Comparison of ENCODE assay signal across 24 mouse cellular contexts in genomic region chr6:98582826-98583225, GRCm38 (mm10).
"Had no signal": no experiment of that assay in that cellular context is flagged by ENCODE, and none has a peak within 500 bp of the region (broad histone marks: within the 10 kb centered on the region; RNA-seq: fewer than 3 reads in every experiment).

No protein-coding gene starts in this region.

- H3K4me1 ChIP-seq: limb, embryonic 13.5 days; liver, embryonic 12.5 days; liver, embryonic 15.5 days; megakaryocyte, embryonic 14.5 days; midbrain, embryonic 10.5 days; midbrain, embryonic 13.5 days had no signal

- H3K27me3 ChIP-seq: limb, embryonic 13.5 days; liver, embryonic 12.5 days; liver, embryonic 15.5 days; lung, embryonic 15.5 days; megakaryocyte, embryonic 14.5 days; midbrain, embryonic 13.5 days; neural tube, embryonic 13.5 days had no signal

- H3K4me3 ChIP-seq: layer of hippocampus, adult 2 months; limb, embryonic 10.5 days; limb, embryonic 13.5 days; liver, embryonic 12.5 days; liver, embryonic 15.5 days; lung, embryonic 15.5 days; midbrain, embryonic 10.5 days; midbrain, embryonic 13.5 days; myocyte; neural tube, embryonic 13.5 days had no signal

- H3K36me3 ChIP-seq: limb, embryonic 10.5 days; limb, embryonic 13.5 days; liver, embryonic 12.5 days; liver, embryonic 15.5 days; lung, embryonic 15.5 days; midbrain, embryonic 10.5 days; midbrain, embryonic 13.5 days; neural tube, embryonic 13.5 days had no signal

- ATAC-seq: liver, embryonic 12.5 days; midbrain, embryonic 13.5 days; midbrain, embryonic 16.5 days had no signal

- H3K9me3 ChIP-seq: limb, embryonic 10.5 days; limb, embryonic 13.5 days; liver, embryonic 12.5 days; liver, embryonic 15.5 days; lung, embryonic 15.5 days; megakaryocyte, embryonic 14.5 days; midbrain, embryonic 10.5 days; midbrain, embryonic 13.5 days; neural tube, embryonic 13.5 days had no signal

- H3K4me2 ChIP-seq: limb, embryonic 13.5 days; liver, embryonic 12.5 days; liver, embryonic 15.5 days; lung, embryonic 15.5 days; midbrain, embryonic 13.5 days; neural tube, embryonic 13.5 days had no signal

- H3K9ac ChIP-seq: limb, embryonic 13.5 days; liver, embryonic 12.5 days; liver, embryonic 15.5 days; lung, embryonic 15.5 days; midbrain, embryonic 13.5 days; neural tube, embryonic 13.5 days had no signal

- H3K27ac ChIP-seq: kidney, postnatal 0 days; layer of hippocampus, adult 2 months; limb, embryonic 10.5 days; limb, embryonic 13.5 days; liver, embryonic 12.5 days; liver, embryonic 15.5 days; lung, embryonic 15.5 days; midbrain, embryonic 10.5 days; midbrain, embryonic 13.5 days; neural tube, embryonic 13.5 days had no signal

- DNase-seq: kidney, postnatal 25 days; layer of hippocampus, adult 9-11 months; liver; lung, adult 18-20 months; lung, postnatal 10 days; lung, postnatal 36 days; retina, postnatal 1 day; right cerebral cortex, postnatal 25 days; thymus, adult 2 months; thymus, postnatal 14 days; thymus, postnatal 4 days had no signal
